Mouse (Mus musculus): Measurements from ENCODE around the gene Trip10. TPM values are rescaled to one million over a fixed set of nuclear protein-coding genes. Genes with fewer than 3 reads are reported as not detected.

Gene Trip10
- polyA plus RNA-seq, 1 experiment from 2014 or later: 46.9 TPM

DNA sequence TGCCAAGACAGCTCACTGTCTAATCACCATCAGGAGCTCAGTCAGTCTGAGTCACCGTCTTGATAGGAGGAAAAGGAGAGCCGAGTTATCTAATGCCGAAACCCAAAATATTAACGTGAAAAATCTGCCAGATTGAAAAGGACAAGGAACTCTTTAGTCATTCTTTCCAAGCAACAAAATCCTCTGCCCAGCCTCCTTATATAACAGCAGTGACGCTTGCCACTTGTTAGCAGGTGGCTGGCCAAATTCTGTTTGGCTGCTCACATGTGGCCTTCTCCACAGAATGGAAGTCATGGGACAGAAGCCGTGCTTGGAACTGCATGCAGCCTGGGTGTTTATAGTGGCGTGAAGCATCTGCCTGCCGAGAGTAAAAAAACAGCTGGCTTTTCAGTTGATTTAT is 10.5 kb downstream of the Trip10 start:
- H3K36me3 ChIP-seq (ENCODE audit: control insufficient read depth, insufficient read depth, low read length): peaks cover 26% of the 10 kb centered on the region
- peaks cover 2% of the 10 kb centered on the region for H3K4me1 ChIP-seq (ENCODE audit: control insufficient read depth, insufficient read depth, low read length)
- H3K27ac ChIP-seq (ENCODE audit: low read length): no peak overlapping the region
- H3K9me3 ChIP-seq (replicated peaks; ENCODE audit: control insufficient read depth, low read length): no peaks in the 10 kb centered on the region
- 85% methylated on average over 8 of the region's 8 CpGs for WGBS
- ATAC-seq (ENCODE audit: insufficient read depth, low FRiP score): no peak
- H3K27me3 ChIP-seq (ENCODE audit: control insufficient read depth, insufficient read depth, low read length): no peaks in the 10 kb centered on the region
- no peak overlapping the region for H3K9ac ChIP-seq (ENCODE audit: low read length)
- no peak overlapping the region for H3K4me3 ChIP-seq (replicated peaks; ENCODE audit: low read length)
- no peak overlapping the region for H3K4me2 ChIP-seq (ENCODE audit: low read depth, low read length)

DNA sequence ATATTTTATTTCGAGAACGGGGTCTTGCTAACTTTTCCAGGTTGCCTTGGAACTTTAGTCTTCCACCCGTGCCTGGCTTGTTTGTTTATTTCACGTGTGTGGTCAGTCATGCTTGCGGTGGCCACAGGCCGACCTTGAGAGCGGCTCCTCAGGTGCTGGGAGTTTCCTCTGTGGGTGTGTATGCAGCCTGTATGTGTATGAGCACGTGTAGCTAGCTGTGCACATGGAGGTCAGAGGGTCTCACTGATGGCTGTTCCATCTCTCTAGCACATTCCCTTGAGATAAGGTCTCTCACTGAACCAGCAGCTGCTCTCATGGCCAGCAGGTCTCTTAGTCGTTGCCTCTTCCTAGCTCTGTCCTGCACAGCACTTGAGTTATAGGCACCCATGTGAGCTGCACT is 11.1 kb downstream of the Trip10 start:
- no peak for ATAC-seq (ENCODE audit: insufficient read depth, low FRiP score)
- H3K36me3 ChIP-seq (ENCODE audit: control insufficient read depth, insufficient read depth, low read length): peaks cover 19% of the 10 kb centered on the region
- no peak overlapping the region for H3K9ac ChIP-seq (ENCODE audit: low read length)

DNA sequence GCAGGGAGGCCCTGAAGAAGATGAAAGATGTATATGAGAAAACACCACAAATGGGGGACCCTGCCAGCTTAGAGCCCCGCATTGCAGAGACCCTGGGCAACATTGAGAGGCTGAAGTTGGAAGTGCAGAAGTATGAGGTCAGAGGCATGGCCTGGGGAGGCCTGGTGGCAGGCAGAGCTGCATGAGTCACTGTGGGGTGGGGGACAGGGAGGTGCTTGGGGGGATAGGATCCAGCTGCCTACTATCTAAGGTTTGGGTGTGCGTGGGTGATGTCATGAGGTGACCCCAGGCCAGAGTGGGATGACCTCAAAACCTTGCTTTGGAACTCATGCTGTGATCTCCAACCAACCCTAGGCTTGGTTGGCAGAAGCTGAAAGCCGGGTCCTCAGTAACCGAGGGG is 12.0 kb downstream of the Trip10 start:
- Histone ChIP-seq H3K4me2 (ENCODE audit: low read depth, low read length) (no peak overlapping the region), H3K27me3 (ENCODE audit: control insufficient read depth, insufficient read depth, low read length) (no peaks in the 10 kb centered on the region), H3K4me1 (ENCODE audit: control insufficient read depth, insufficient read depth, low read length) (peaks cover 13% of the 10 kb centered on the region), H3K9ac (ENCODE audit: low read length) (no peak overlapping the region), H3K4me3 (replicated peaks; ENCODE audit: low read length) (no peak overlapping the region), H3K9me3 (replicated peaks; ENCODE audit: control insufficient read depth, low read length) (no peaks in the 10 kb centered on the region), H3K36me3 (ENCODE audit: control insufficient read depth, insufficient read depth, low read length) (peaks cover 19% of the 10 kb centered on the region), H3K27ac (ENCODE audit: low read length) (no peak overlapping the region)
- no peak for ATAC-seq (ENCODE audit: insufficient read depth, low FRiP score)
- WGBS: 96% methylated on average over 4 of the region's 4 CpGs

More for the DNA sequence above, 11.1 kb downstream of the Trip10 start:
- Histone ChIP-seq H3K4me1 (ENCODE audit: control insufficient read depth, insufficient read depth, low read length) (peaks cover 8% of the 10 kb centered on the region), H3K4me3 (replicated peaks; ENCODE audit: low read length) (no peak overlapping the region), H3K9me3 (replicated peaks; ENCODE audit: control insufficient read depth, low read length) (no peaks in the 10 kb centered on the region), H3K27me3 (ENCODE audit: control insufficient read depth, insufficient read depth, low read length) (no peaks in the 10 kb centered on the region), H3K27ac (ENCODE audit: low read length) (no peak overlapping the region), H3K4me2 (ENCODE audit: low read depth, low read length) (no peak overlapping the region)
- 85% methylated on average over 9 of the region's 9 CpGs for WGBS

DNA sequence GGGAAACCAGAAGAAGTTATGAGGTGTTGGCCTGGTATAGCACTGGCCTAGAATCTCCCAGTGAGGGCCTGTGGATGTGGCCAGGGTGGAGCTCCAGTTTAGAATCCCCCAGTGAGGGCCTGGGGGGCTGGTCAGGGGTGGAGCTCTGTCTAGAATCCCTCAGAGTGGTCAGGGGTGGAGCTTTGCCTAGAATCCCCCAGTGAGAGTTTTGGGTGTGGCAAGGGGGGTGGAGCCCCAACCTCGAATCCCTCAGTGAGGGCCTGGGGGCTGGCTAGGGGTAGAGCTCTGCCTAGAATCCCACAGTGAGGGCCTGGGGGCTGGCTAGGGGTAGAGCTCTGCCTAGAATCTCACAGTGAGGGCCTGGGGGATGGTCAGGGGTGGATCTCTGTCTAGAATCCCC is 12.5 kb downstream of the Trip10 start:
- no peaks in the 10 kb centered on the region for H3K27me3 ChIP-seq (ENCODE audit: control insufficient read depth, insufficient read depth, low read length)
- H3K36me3 ChIP-seq (ENCODE audit: control insufficient read depth, insufficient read depth, low read length): peaks cover 14% of the 10 kb centered on the region
- H3K4me3 ChIP-seq (replicated peaks; ENCODE audit: low read length): no peak overlapping the region
- no peak overlapping the region for H3K9ac ChIP-seq (ENCODE audit: low read length)
- no peaks in the 10 kb centered on the region for H3K9me3 ChIP-seq (replicated peaks; ENCODE audit: control insufficient read depth, low read length)
- no peak for ATAC-seq (ENCODE audit: insufficient read depth, low FRiP score)
- H3K27ac ChIP-seq (ENCODE audit: low read length): no peak overlapping the region
- no peak overlapping the region for H3K4me2 ChIP-seq (ENCODE audit: low read depth, low read length)
- WGBS: 23% methylated on average over 1 of the region's 1 CpGs
- peaks cover 13% of the 10 kb centered on the region for H3K4me1 ChIP-seq (ENCODE audit: control insufficient read depth, insufficient read depth, low read length)

DNA sequence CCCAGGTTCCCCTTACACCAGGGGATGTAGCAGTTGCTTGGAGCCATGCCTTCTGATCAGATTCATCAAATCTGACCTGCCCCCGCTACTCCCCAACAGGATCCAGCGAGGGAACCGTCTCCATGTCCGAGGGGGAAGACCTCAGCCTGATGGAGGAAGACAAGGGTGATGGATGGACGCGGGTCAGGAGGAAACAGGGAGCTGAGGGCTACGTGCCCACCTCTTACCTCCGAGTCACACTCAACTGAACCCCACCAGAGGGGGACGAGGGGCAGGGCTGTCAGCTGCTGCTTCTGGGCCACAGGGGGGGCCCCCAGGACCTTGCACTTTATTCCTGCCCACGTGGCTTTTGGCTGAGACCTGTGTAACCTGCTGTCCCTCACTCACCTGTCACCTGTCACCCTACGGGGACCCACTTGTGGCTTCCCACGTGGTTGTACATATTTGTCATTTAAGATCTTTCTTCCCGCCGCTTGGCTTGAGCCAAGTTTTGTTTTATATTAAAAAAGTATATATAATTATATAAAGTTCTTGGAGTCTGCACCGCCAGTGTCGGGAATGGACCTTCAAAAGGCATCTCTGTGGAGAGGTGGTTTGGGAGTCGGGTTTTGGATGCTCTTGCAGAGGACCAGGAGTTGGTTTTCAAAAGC is 13.8 kb downstream of the Trip10 start:
- H3K36me3 ChIP-seq (ENCODE audit: control insufficient read depth, insufficient read depth, low read length): peaks cover 12% of the 10 kb centered on the region; the same call in 1 of the 2 replicates
- WGBS: 83% methylated on average over 17 of the region's 17 CpGs
- no peak for ATAC-seq (ENCODE audit: insufficient read depth, low FRiP score)

DNA sequence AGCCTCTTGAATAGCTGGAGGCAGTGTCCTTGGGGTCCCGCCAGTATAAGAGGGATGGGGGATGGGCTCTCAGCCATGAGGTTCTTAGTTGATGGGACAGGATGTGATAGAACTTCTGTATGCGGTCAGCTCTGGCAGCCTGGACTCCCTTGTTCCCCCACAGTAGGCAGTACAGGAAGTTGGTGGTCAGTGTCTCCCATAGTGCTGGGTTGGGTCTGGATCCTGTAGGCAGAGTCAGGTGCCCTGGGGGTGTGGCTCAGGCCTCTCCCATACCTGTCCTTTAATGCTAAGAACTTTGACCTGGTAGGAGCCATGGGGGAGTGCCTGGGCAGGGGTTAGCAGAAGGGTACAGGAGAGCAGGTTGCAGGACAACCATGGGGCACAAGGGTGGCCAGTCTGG is 14.9 kb downstream of the Trip10 start:
- Histone ChIP-seq H3K36me3 (ENCODE audit: control insufficient read depth, insufficient read depth, low read length) (peaks cover 12% of the 10 kb centered on the region; the same call in 1 of the 2 replicates), H3K4me2 (ENCODE audit: low read depth, low read length) (no peak overlapping the region), H3K9me3 (replicated peaks; ENCODE audit: control insufficient read depth, low read length) (no peaks in the 10 kb centered on the region), H3K4me3 (replicated peaks; ENCODE audit: low read length) (no peak overlapping the region), H3K27ac (ENCODE audit: low read length) (no peak overlapping the region), H3K9ac (ENCODE audit: low read length) (no peak overlapping the region), H3K4me1 (ENCODE audit: control insufficient read depth, insufficient read depth, low read length) (peaks cover 13% of the 10 kb centered on the region), H3K27me3 (ENCODE audit: control insufficient read depth, insufficient read depth, low read length) (no peaks in the 10 kb centered on the region)
- 70% methylated on average over 2 of the region's 2 CpGs for WGBS
- peak; percentile 32; the same call in 1 of the 2 replicates for ATAC-seq (ENCODE audit: insufficient read depth, low FRiP score)

More for the DNA sequence above, 13.8 kb downstream of the Trip10 start:
- no peak overlapping the region for H3K4me2 ChIP-seq (ENCODE audit: low read depth, low read length)
- peaks cover 13% of the 10 kb centered on the region for H3K4me1 ChIP-seq (ENCODE audit: control insufficient read depth, insufficient read depth, low read length)
- H3K27ac ChIP-seq (ENCODE audit: low read length): no peak overlapping the region
- no peak overlapping the region for H3K9ac ChIP-seq (ENCODE audit: low read length)
- no peaks in the 10 kb centered on the region for H3K27me3 ChIP-seq (ENCODE audit: control insufficient read depth, insufficient read depth, low read length)
- H3K4me3 ChIP-seq (replicated peaks; ENCODE audit: low read length): no peak overlapping the region
- no peaks in the 10 kb centered on the region for H3K9me3 ChIP-seq (replicated peaks; ENCODE audit: control insufficient read depth, low read length)

DNA sequence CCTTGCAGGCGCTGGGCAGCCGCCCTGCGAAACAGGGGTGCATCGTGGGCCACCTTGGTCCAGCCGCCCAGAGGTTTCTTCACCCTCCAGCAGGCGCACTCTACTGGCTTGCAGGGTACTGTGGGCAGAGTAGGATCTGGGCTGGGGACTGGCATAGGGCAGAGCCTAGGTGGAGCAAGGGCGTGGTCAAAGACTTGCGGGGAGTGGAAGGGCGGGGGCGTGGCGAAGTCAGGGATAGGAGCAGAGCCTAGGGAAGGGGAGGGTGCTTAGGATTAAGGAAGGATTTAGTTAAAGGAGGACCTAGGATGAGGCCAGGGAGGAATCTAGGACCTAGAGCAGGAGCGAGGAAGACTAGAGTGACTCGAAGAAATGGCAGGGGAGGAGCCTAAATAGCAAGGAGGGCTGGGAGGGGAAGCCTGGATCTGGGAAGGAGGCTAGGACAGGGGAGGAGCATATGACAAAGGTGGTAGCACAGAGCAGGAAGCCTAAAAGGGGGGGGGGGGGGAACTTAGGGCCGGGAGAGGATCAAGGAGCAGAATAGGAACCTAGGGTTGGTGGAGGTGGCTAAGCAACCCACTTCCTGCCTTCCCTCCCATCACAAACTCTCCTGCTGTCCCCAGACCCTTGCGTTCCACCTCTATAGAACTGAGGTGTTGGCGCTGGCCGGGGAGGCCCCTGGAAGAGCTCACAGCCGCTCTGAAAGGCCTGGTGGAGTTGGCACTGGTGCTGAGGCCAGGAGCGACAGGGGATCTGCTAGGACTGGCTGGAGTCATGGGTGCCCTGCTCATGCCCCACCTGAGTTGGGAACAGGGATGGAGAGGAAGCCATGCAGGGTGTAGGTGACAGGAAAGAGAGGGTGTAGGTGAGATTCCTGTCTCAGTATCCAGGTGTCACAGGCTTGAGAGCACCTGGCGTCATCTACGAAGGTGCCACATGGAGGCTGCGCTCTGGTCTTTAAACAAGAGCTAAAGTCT is 16.0 kb downstream of the Trip10 start:
- ATAC-seq (ENCODE audit: insufficient read depth, low FRiP score): peak; percentile 92
- Histone ChIP-seq H3K9ac (ENCODE audit: low read length) (peak overlapping the region; percentile 56), H3K27me3 (ENCODE audit: control insufficient read depth, insufficient read depth, low read length) (no peaks in the 10 kb centered on the region), H3K4me2 (ENCODE audit: low read depth, low read length) (peak overlapping the region; percentile 43), H3K27ac (ENCODE audit: low read length) (no peak overlapping the region), H3K9me3 (replicated peaks; ENCODE audit: control insufficient read depth, low read length) (no peaks in the 10 kb centered on the region), H3K36me3 (ENCODE audit: control insufficient read depth, insufficient read depth, low read length) (peaks cover 12% of the 10 kb centered on the region; the same call in 1 of the 2 replicates), H3K4me3 (replicated peaks; ENCODE audit: low read length) (peak overlapping the region; percentile 17; the same call in 1 of the 2 replicates), H3K4me1 (ENCODE audit: control insufficient read depth, insufficient read depth, low read length) (peaks cover 13% of the 10 kb centered on the region)
- WGBS: 27% methylated on average over 22 of the region's 22 CpGs

DNA sequence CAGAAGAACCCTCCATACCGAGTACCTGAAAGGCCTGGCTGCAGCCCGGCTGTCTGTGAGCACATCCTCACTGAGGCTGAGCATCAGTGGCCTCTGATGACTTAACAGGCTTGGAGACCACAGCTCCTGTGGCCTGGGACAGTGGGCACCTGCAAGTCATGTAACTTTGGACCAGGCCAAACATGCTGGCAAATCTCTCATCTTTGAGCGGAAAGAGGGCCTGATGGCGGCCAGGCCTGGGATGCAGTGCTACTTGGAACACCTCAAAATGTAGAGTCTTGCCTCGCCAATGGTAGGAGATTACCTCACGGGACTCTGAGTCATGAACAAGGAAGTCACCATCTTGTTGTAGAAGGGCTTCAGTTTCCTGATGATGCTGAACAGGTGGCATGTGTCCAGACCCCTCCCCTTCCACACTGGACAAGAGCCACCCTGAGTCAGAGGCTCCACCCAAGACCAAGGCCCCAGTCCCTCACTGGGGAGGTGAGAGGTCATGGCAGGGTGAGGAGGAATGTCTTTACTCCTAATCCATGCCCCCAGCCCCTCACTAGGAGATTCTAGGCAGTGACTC is 18.4 kb downstream of the Trip10 start:
- Histone ChIP-seq H3K4me3 (replicated peaks; ENCODE audit: low read length) (no peak overlapping the region), H3K9ac (ENCODE audit: low read length) (no peak overlapping the region), H3K4me2 (ENCODE audit: low read depth, low read length) (no peak overlapping the region), H3K27ac (ENCODE audit: low read length) (no peak overlapping the region), H3K36me3 (ENCODE audit: control insufficient read depth, insufficient read depth, low read length) (no peaks in the 10 kb centered on the region), H3K9me3 (replicated peaks; ENCODE audit: control insufficient read depth, low read length) (no peaks in the 10 kb centered on the region), H3K27me3 (ENCODE audit: control insufficient read depth, insufficient read depth, low read length) (no peaks in the 10 kb centered on the region), H3K4me1 (ENCODE audit: control insufficient read depth, insufficient read depth, low read length) (peaks cover 13% of the 10 kb centered on the region)
- ATAC-seq (ENCODE audit: insufficient read depth, low FRiP score): no peak
- WGBS: 89% methylated on average over 6 of the region's 6 CpGs

DNA sequence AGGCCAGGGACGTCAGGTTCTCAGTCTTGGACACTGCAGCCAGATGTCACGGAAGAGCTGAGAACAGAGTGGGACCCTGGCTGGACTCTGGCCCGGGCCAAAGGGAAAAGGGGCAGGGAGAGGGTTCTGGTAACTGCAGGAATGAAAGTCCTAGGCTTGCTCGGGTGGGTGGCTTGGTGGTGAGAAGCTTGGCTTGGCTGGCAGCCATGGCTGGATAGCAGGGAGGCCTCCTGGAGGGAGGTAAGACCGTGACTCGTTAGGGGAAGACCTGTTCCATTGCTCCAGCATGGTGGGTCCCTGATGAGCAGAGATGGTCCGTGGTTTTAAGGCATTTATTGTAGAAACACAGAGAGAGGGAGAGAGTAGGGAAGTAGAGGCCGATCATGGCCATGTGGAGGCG is 22.0 kb downstream of the Trip10 start:
- WGBS: 67% methylated on average over 9 of the region's 9 CpGs
- Histone ChIP-seq H3K27ac (ENCODE audit: low read length) (no peak overlapping the region), H3K4me3 (replicated peaks; ENCODE audit: low read length) (no peak overlapping the region), H3K4me1 (ENCODE audit: control insufficient read depth, insufficient read depth, low read length) (peaks cover 12% of the 10 kb centered on the region), H3K9ac (ENCODE audit: low read length) (no peak overlapping the region), H3K4me2 (ENCODE audit: low read depth, low read length) (no peak overlapping the region), H3K27me3 (ENCODE audit: control insufficient read depth, insufficient read depth, low read length) (no peaks in the 10 kb centered on the region), H3K36me3 (ENCODE audit: control insufficient read depth, insufficient read depth, low read length) (no peaks in the 10 kb centered on the region), H3K9me3 (replicated peaks; ENCODE audit: control insufficient read depth, low read length) (no peaks in the 10 kb centered on the region)
- ATAC-seq (ENCODE audit: insufficient read depth, low FRiP score): no peak

Measured in stomach, embryonic 16.5 days (tissue).